2 mouse cellular contexts compared by ENCODE assay signal in genomic region chr1:173919279-173919678, GRCm38 (mm10). TPM values are rescaled to one million over a fixed set of nuclear protein-coding genes. Genes with fewer than 3 reads are reported as not detected.
"Had no signal": no experiment of that assay in that cellular context is flagged by ENCODE, and none has a peak within 500 bp of the region (broad histone marks: within the 10 kb centered on the region; RNA-seq: fewer than 3 reads in every experiment).

No protein-coding gene starts in this region.

RNA-seq across cellular contexts. Expression of gene Ifi211, which starts 6.4 kb away (rescaled TPM):
- polyA plus RNA-seq: neural tube, embryonic 14.5 days; testis, adult 2 months had no signal
